Mouse (Mus musculus) left cerebral cortex, adult 8-10 months (tissue): ENCODE measurements around the gene Plekha5. TPM values are rescaled to one million over a fixed set of nuclear protein-coding genes. Genes with fewer than 3 reads are reported as not detected.

Source experiments
- total RNA-seq, 4 experiments: library from RNA; stranded (reverse); gene quantifications; 2 replicates each; pipeline ENCODE4 v1.2.4; 2022

Gene Plekha5
- total RNA-seq, 4 experiments from 2014 or later, result 124 to 132 (median 127) TPM

Other genes starting within 250 kb of the Plekha5 start
- 10 to 100 TPM; 64.8 to 73.9 (median 69.0) TPM for gene Aebp2, start 198.6 kb downstream of the Plekha5 start, total RNA-seq